Mouse (Mus musculus): ENCODE measurements at regions not wholly inside any gene's neighbourhood (a gene's known extent, or its start where the extent isn't known, plus 50 kb on each side); places are given as distances from the start of the nearest gene placed in this dataset.
A peak's percentile ranks its signal among the peaks of the same experiment; 100 is the strongest.

DNA sequence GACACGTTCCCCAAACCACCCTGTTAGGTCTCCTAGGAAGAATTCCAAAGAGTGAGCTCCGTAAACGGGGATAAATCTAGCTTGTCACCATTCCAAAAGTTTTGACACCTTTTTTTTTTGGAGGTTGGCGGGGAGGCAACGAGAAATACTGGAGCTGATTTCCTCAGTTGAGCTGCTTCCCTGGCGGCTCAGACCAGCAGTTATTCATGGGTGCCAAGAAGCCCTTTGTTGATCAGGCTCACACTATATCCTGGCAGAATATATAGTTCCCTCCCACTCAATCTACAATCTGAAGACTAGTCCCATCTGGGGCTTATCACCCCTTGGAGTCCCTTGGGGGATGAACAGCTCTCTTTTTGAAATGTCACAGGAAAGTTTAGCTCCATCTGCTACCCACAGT, 77.5 kb upstream of the Tiam2 start:
- no peak for DNase-seq

DNA sequence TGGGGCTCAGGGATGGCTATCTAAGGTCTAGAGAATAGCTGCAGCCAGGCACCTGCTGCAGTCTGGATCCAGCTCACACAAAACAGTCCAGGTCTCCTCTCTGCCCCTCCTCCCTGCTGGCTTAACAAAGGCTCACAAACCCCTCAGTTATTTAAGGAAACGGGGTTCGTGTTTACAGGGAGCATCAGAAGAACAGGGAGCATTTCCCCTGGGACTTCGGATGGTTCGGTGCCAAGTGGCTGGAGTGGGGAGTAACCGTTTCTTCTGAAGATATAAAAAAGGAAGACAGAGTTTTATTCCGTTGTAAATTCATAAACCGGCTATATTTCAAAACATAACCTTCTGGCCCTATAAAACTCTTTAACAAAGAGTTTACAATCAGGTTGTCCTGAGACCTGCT, 77.1 kb upstream of the Tiam2 start:
- DNase-seq = peak; percentile 26

DNA sequence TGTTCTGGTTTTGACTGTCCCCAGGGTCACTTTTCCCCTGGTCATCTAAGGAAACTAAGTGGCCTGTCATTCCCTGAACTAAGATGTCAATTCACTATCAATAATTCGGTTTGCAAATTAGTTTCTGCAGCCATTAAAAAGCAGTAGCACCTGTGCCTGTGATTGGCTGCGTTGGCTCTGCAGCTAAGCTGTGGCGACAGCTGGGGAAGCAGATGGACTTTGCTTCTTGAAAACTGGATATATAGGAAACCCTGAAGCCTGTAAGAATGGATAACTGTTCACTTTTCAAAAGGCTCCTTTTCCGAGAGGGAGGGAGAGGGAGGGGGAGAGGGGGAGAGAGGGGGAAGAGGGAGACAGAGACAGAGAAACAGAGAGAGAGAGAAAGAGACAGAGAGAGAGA, 75.2 kb upstream of the Tiam2 start:
- no peak for DNase-seq

DNA sequence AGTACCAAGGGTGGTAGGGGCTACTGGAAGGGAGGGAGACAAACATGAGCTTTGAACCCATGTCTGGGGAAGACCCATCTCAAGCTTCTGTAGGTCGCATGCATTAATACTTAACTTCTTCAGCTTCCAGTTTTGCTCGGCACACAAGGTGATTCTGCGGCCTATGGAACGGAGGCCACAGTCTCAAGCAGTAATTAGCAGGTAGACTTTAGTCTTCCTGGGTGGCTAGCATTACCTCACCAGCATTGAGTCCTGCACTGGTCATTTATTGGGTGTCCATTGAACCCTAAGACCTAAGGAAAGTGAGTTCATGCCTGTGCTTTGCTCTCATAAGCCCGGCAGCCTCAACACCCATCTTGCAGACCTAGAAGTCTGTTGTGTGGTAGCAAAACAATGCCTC, 74.4 kb upstream of the Tiam2 start:
- no peak for DNase-seq

DNA sequence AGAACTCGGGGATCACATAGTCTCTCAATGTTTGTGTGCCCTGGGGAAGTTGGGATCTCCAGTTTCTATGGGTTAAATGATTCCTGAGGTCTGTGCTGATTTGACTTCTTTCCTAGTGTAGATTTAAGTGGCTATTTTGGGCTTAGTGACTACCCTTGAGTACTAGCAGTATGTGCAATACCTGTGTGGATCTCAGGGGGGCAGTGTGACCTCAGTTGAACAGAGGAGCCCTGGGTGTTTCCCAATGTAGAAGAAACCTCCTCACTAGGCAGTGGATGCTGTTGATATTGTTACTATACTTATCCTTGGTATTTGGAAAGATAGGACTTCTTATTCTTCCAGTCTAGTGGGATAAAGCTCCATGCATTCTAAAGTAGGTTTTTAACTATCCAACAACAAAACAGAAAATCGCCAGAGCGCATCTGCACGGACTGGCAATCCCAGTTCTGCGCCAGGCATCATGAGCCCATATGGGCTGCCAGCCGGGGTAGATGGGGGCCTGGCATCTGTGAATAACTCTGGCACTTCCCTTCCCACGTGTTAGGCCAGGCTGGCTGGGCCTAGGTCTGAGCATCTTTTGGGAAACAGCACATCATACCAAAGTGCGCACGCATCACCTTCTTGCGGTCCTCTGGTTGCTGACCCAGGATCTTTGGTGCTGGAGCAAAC, 72.7 kb upstream of the Tiam2 start:
- DNase-seq = peak; percentile 78

DNA sequence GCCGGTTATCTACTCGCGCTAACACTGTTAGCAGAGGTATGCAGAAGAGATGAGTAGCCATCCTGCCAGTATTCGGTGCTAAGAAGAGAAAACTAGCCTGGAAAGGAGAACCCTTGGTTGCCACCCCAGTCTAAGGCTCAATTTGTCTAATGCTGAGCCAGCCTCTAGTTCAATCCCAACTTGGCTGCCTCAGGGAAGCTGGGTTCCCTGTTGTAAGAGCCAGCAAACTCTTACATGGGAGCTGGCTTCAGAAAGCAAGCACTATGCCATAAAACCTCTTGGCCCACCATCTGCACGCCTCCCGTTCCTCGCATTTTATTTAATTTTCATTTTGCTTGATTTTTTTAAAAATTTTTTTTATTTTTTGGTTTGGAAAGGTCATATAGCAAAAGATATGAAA, 69.6 kb upstream of the Tiam2 start:
- DNase-seq = no peak

DNA sequence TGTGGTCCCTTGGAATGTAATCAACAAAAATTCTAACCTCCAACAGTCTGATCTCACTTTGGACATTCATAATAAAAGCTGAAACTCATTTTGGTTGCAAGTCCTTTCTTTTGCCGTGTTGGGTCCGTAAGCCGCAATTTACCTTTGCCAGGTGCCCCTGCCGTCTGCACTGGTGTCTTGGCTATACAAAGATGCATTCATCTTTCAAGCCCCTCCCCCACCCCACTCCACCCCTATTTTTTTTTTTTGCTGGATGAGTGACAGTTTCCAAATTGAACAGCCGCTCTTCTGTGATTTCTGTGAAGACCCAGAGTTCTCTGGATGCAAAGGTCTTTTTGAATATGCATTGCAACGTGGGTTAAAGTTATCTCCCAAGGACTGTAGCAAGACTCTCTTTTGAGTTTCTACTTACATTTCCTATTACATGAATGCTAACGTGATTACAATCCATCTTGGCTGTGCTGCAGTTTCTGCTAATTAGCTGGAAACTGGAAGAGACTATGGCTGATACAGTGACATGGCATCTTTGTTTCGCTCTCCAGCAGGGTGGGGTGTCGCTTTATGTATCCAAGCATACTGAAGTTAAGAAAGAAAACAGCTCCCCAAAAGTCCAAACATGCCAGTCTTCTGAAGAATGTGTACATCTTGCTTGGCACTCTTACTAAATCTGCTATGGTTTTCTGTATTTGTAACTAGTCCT, 67.4 kb upstream of the Tiam2 start:
- no peak for DNase-seq

DNA sequence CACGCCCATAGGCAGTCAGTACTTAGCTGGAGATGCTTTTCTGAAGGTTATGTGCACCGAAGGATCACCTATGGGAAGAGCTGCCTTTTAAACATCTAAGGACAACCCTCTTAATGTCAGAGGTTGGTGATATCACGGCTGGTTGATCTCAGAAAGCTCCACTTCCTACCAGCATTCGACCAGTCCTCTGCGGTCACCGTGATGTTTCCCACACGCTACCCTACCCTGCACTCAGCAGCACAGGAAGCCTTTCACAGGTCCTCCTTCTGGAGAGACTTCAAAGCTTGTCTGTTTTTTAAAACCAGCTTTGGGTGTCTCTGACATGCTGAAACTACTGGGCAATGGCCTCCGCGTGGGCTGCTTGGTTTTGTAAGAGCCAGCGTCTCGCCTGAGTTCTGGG, 65.6 kb upstream of the Tiam2 start:
- DNase-seq = no peak

DNA sequence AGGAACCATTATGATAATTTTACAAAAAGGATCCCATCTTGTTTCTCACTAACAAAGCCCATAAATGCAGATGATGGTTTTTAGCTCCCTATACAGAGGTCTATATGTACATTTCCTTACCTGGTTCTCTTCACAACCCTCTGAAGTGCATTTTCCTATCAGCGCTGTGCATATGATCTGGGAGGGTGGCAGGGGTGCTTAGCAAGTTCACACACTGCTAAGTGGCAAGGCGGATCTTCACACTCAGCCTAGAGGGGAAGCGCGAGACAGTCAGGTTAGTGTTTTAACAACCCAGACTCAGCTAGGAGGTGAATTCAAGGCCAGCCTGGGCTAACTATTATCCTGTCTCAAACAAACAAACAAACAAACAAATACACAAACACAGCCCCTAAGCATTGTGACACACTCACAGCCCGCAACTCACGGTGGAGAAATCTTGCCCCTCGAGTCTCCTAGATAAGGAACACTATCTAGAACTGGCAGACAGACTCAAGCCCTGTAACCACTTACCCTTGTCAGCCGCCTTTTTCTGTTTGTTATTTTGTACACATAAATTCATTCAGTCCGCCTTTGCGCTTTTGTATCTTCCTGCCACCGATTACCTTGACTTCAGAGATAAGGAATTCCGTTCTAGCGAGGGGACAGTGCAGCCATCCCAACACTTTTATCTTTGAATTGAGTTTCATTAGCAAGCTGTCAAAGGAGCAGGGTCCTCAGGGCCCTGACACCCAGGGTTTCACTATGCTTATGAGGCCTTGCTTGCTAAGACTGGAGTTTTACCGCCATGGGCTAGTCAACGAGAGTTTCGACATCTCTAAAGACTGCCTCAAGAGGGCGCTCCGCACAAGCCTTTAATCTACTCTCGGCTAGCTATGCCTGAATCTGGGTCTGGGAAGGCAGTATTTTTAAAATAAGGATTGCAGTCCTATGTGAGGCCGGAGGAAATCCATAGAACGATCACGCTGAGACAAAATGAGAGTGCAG, 53.0 kb upstream of the Tiam2 start:
- DNase-seq = peak; percentile 88

DNA sequence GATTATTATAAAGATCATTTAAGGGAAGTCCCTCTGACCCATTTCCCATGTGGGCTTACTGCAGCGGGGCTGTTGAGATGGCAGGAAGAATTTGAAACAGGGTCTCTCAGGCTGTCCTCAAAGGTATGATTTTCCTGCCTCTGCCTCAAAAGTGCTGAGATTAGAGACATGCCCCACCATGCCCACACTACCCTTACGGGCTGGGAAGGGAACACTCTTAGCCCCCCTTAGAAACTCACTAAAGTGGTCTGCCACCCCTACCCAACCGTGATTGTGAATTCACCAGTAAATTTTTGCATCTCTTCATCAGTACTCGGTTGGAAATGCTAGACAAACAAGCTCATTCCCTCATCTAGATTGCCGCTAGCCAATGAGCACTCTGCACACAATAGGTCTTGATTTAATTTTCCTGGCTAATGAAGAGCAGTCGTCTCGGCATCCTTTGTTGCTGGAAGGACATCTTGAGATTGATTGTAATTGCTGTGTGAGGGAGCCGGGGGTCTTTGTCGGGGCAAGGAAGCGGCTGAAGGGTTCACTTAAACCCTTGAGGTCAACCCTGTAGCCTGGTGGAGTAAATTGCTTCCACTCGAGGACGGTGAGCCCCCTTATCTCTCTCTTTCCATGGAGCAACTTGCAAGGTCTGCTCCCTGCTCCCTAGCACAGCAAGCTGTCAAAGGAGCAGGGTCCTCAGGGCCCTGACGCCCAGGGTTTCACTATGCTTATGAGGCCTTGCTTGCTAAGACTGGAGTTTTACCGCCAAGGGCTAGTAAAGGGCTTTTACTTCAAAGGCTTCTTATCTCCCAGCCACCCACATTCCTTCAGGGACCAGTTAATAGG, 51.7 kb upstream of the Tiam2 start:
- DNase-seq = no peak

All from adrenal gland, postnatal 14 days (tissue).